Mouse (Mus musculus) ES-E14 (cell line): Measurements from ENCODE around the gene Ezh1. TPM values are rescaled to one million over a fixed set of nuclear protein-coding genes. Genes with fewer than 3 reads are reported as not detected.
A peak's percentile ranks its signal among the peaks of the same experiment; 100 is the strongest.

ENCODE experiments used
- DNase-seq: peaks from one replicate; pipeline ENCODE4 v3.0.0-alpha.2; 2013; ENCODE audit warnings: low read depth, low spot score
- H3K27ac ChIP-seq: 2 replicates; pipeline ENCODE4 v1.5.1; 2012; ENCODE audit warnings: low read depth, mild to moderate bottlenecking, low read length, moderate library complexity, mixed read lengths; ENCODE audit not compliant: poor library complexity, insufficient read depth, severe bottlenecking
- H3K36me3 ChIP-seq: 2 replicates; pipeline ENCODE4 v1.6.1; 2012; ENCODE audit warnings: mild to moderate bottlenecking, low read length, moderate library complexity, mixed read lengths; ENCODE audit not compliant: control insufficient read depth, poor library complexity, insufficient read depth, severe bottlenecking
- H3K4me1 ChIP-seq, 2 experiments: fragments of 150-350 bp in 1 of 2; sonication (generic) in 1 of 2; 2 replicates each; pipeline ENCODE4 v1.6.1; 2012; ENCODE audit warnings: low read length in 2 of 2, mild to moderate bottlenecking in 1 of 2, mixed read lengths in 1 of 2; ENCODE audit not compliant: control insufficient read depth in 2 of 2, insufficient read depth in 2 of 2, poor library complexity in 1 of 2
- H3K4me3 ChIP-seq, 2 experiments: fragments of 150-350 bp in 1 of 2; sonication (generic) in 1 of 2; 2 replicates each; pipeline ENCODE4 v1.5.1; 2012; ENCODE audit warnings: low read length in 2 of 2, low read depth in 1 of 2, mild to moderate bottlenecking in 1 of 2, mixed read lengths in 1 of 2; ENCODE audit not compliant: insufficient read depth in 1 of 2, poor library complexity in 1 of 2, severe bottlenecking in 1 of 2
- H3K9ac ChIP-seq: 2 replicates; pipeline ENCODE4 v1.6.1; 2012; ENCODE audit warnings: low read depth, mild to moderate bottlenecking, low read length, mixed read lengths; ENCODE audit not compliant: poor library complexity, insufficient read depth, severe bottlenecking
- H3K9me3 ChIP-seq: fragments of 150-350 bp; sonication (generic); 2 replicates; pipeline ENCODE4 v1.6.1; 2012; ENCODE audit warnings: low read depth, mild to moderate bottlenecking, low read length; ENCODE audit not compliant: control insufficient read depth, insufficient read depth
- CHD2 ChIP-seq: IDR thresholded peaks from 2 replicates; pipeline ENCODE4 v1.6.1; 2014; ENCODE audit warnings: mild to moderate bottlenecking, low read depth, low read length, inconsistent platforms
- HCFC1 ChIP-seq: IDR thresholded peaks from 2 replicates; pipeline ENCODE4 v1.6.1; 2012; ENCODE audit warnings: low read length, inconsistent platforms, borderline replicate concordance; ENCODE audit not compliant: insufficient read depth
- MAFK ChIP-seq: IDR thresholded peaks from 2 replicates; pipeline ENCODE4 v1.6.1; 2014; ENCODE audit warnings: mild to moderate bottlenecking, low read depth, low read length, inconsistent platforms; ENCODE audit not compliant: insufficient read depth
- ZC3H11A ChIP-seq: IDR thresholded peaks from 2 replicates; pipeline ENCODE4 v1.6.1; 2012; ENCODE audit warnings: low read depth, mild to moderate bottlenecking, inconsistent platforms, low read length, borderline replicate concordance
- ZNF384 ChIP-seq: IDR thresholded peaks from 2 replicates; pipeline ENCODE4 v1.6.1; 2012; ENCODE audit warnings: low read depth, low read length, inconsistent platforms
- in situ Hi-C, 2 experiments: fragments of 600-800 bp; cut with MboI; formaldehyde crosslinking; loops; one replicate each; pipeline ENCODE4 v1.15.1; 2025; ENCODE audit warnings: low sequenced_read_pairs in 2 of 2, inconsistent platforms in 1 of 2; ENCODE audit not compliant: unreplicated experiment in 2 of 2
- total RNA-seq: library from RNA; depleted of rRNA; stranded (reverse); fragments of 300-350 nt; gene quantifications from 2 replicates; pipeline ENCODE4 v1.2.3, GENCODE M21; 2012

Ezh1 gene
- total RNA-seq, 1 experiment: 18.3 TPM

DNA sequence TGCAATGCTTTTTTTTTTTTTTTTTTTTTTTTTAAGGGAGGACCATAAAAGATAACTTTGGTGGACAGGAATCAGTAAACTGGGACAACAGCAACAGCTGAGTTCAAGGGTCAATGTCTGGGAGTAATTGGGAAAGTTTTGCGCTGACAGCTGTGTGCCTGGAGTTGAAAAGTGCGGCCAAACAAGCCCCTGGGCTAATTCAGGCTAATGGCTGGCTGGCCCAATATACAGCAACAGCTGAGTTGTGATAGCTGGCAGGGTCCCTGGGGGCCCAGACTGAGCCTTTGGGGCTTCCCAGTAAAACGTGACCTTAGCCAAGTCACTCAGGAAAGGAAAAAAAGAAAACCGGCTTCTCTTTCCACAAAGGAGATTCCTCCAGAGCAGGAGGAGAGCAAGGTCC lies 18.8 kb upstream of the Ezh1 start:
- Histone ChIP-seq H3K27ac (no peak overlapping the region), H3K9ac (no peak overlapping the region), H3K4me1 (peaks cover 0 to 15% of the 10 kb centered on the region in 2 experiments; a peak in 1 of 4 replicates), H3K9me3 (no peaks in the 10 kb centered on the region), H3K36me3 (no peaks in the 10 kb centered on the region), H3K4me3 (no peak overlapping the region)
- no peak for DNase-seq
- TF ChIP-seq ZC3H11A: no peak
- no peak for TF ChIP-seq MAFK
- TF ChIP-seq CHD2: no peak
- no peak for TF ChIP-seq HCFC1
- TF ChIP-seq ZNF384: no peak
- in situ Hi-C loops: no loop called here

DNA sequence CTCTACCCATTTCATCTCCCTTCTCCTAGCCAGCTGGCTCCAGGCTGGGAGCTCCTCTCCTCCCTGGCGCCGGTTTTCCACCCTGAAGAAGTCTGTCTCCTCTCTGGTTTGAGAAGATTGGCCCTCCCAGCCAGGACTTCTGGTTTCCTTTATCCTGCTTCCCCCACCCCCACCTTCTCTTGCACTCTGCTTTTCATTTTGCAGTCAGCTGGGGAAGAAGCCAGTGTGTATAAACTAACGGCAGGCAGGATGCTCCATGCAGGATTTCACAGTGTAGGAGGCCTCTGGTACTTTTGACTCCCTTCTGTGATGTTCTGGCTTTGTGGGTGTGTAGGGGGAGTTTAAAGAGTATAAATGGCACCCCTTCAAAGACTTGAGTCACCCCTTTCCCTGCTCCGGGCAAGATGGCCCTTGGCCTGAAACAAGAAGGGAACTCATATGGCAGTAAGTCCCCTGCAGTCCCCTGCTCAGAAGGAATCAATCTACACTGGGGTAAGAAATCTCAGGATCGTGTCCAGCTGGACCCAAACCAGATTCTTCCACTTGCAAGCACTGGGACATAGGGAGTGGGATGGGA lies 11.9 kb upstream of the Ezh1 start:
- Histone ChIP-seq H3K27ac (no peak overlapping the region), H3K4me1 (peaks cover under 1 to 3% of the 10 kb centered on the region in 2 experiments; a peak in 2 of 4 replicates), H3K4me3 (no peak overlapping the region), H3K9ac (no peak overlapping the region), H3K9me3 (no peaks in the 10 kb centered on the region), H3K36me3 (no peaks in the 10 kb centered on the region)
- in situ Hi-C loops: no loop called here
- no peak for DNase-seq
- TF ChIP-seq MAFK (no peak), ZC3H11A (no peak), ZNF384 (no peak), CHD2 (no peak), HCFC1 (no peak)

- H3K9ac ChIP-seq: no peak overlapping the region
- no peaks in the 10 kb centered on the region for H3K36me3 ChIP-seq
- no peak overlapping the region for H3K4me3 ChIP-seq
- no peaks in the 10 kb centered on the region for H3K9me3 ChIP-seq
- peaks cover 6 to 9% of the 10 kb centered on the region in 2 experiments for H3K4me1 ChIP-seq
- no peak for DNase-seq
- H3K27ac ChIP-seq: no peak overlapping the region
- in situ Hi-C loops: no loop called here
- no peak for TF ChIP-seq CHD2
Measured at GRCm38 (mm10) chr11:101236782-101237181, 10.5 kb upstream of the Ezh1 start.

DNA sequence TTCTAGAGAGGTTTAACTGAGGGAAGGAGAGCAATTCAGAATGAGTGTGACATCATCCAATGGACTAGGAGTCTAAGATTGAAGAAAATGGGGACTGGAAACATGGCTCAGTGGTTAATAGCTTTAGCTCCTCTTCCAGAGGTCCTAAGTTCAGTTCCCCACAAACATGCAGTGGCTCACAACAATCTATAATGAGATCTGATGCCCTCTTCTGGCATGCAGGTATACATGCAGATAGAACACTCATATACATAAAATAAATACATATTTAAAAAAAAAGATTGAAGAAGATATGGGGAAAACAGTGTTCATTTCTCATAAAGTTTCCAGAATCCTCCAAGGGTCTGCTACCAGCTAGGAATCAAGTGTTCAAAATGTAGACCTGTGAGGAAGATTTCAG lies 9.2 kb upstream of the Ezh1 start:
- TF ChIP-seq ZC3H11A (no peak), CHD2 (no peak), MAFK (no peak), ZNF384 (no peak), HCFC1 (no peak)
- Histone ChIP-seq H3K4me3 (no peak overlapping the region), H3K36me3 (no peaks in the 10 kb centered on the region), H3K4me1 (peaks cover 15 to 21% of the 10 kb centered on the region in 2 experiments), H3K9ac (no peak overlapping the region), H3K9me3 (no peaks in the 10 kb centered on the region), H3K27ac (no peak overlapping the region)
- in situ Hi-C loops: no loop called here
- DNase-seq: no peak

- DNase-seq: peak; percentile 94
- H3K4me3 ChIP-seq: peak overlapping the region; percentile 43 to 46; a peak in 3 of 4 replicates
- H3K4me1 ChIP-seq: peaks cover 15 to 30% of the 10 kb centered on the region in 2 experiments
- in situ Hi-C loops: no loop called here
- H3K9me3 ChIP-seq: no peaks in the 10 kb centered on the region
- TF ChIP-seq HCFC1: no peak
- TF ChIP-seq ZNF384: no peak
- TF ChIP-seq CHD2: no peak
- no peak for TF ChIP-seq ZC3H11A
- TF ChIP-seq MAFK: no peak
- H3K27ac ChIP-seq: peak overlapping the region; percentile 57; the same call in 1 of the 2 replicates
- no peaks in the 10 kb centered on the region for H3K36me3 ChIP-seq
- H3K9ac ChIP-seq: no peak overlapping the region
Measured at GRCm38 (mm10) chr11:101234124-101234523, 7.9 kb upstream of the Ezh1 start.
